Mouse (Mus musculus) telencephalon, adult 2 months (tissue): Measurements from ENCODE around the gene Rnf26.
A peak's percentile ranks its signal among the peaks of the same experiment; 100 is the strongest.

Experiments used
- DNase-seq: peaks from one replicate; pipeline ENCODE4 v3.0.0-alpha.2; 2011; ENCODE audit warnings: low read depth, low spot score

Gene Rnf26

GRCm38 (mm10) chr9:44075276-44075995 lies 37.9 kb downstream of the Rnf26 start:
- no peak for DNase-seq

GRCm38 (mm10) chr9:44074395-44075275 lies 38.7 kb downstream of the Rnf26 start:
- DNase-seq = no peak

- no peak for DNase-seq
Measured at GRCm38 (mm10) chr9:44073115-44073514, 40.2 kb downstream of the Rnf26 start.

GRCm38 (mm10) chr9:44072599-44072915 lies 40.8 kb downstream of the Rnf26 start:
- no peak for DNase-seq

GRCm38 (mm10) chr9:44071914-44072598 lies 41.3 kb downstream of the Rnf26 start:
- DNase-seq = no peak

GRCm38 (mm10) chr9:44070844-44071231 lies 42.5 kb downstream of the Rnf26 start:
- no peak for DNase-seq

GRCm38 (mm10) chr9:44070113-44070843 lies 43.0 kb downstream of the Rnf26 start:
- DNase-seq = no peak

- DNase-seq = no peak
Measured at GRCm38 (mm10) chr9:44069252-44069651, 44.1 kb downstream of the Rnf26 start.

- no peak for DNase-seq
Measured at GRCm38 (mm10) chr9:44067960-44068330, 45.4 kb downstream of the Rnf26 start.

GRCm38 (mm10) chr9:44067241-44067959 lies 45.9 kb downstream of the Rnf26 start:
- no peak for DNase-seq

GRCm38 (mm10) chr9:44066785-44067225 lies 46.5 kb downstream of the Rnf26 start, which contains the start of gene Usp2:
Gene Usp2, plus strand, starts transcription at chr9:44067021.
- DNase-seq = peak; percentile 96

- no peak for DNase-seq
Measured at GRCm38 (mm10) chr9:44065177-44065576, 48.1 kb downstream of the Rnf26 start.

- no peak for DNase-seq
Measured at GRCm38 (mm10) chr9:44058606-44059005, 54.7 kb downstream of the Rnf26 start.

GRCm38 (mm10) chr9:44053936-44054335 lies 59.4 kb downstream of the Rnf26 start:
- DNase-seq = no peak

GRCm38 (mm10) chr9:44052855-44053254 lies 60.5 kb downstream of the Rnf26 start:
- no peak for DNase-seq

GRCm38 (mm10) chr9:44049381-44050165 lies 63.7 kb downstream of the Rnf26 start:
- no peak for DNase-seq

GRCm38 (mm10) chr9:44048541-44049380 lies 64.6 kb downstream of the Rnf26 start:
- DNase-seq = no peak

GRCm38 (mm10) chr9:44047571-44048490 lies 65.5 kb downstream of the Rnf26 start:
- DNase-seq = no peak
